Mouse (Mus musculus): ENCODE measurements at regions not wholly inside any gene's neighbourhood (a gene's known extent, or its start where the extent isn't known, plus 50 kb on each side); places are given as distances from the start of the nearest gene placed in this dataset.

DNA sequence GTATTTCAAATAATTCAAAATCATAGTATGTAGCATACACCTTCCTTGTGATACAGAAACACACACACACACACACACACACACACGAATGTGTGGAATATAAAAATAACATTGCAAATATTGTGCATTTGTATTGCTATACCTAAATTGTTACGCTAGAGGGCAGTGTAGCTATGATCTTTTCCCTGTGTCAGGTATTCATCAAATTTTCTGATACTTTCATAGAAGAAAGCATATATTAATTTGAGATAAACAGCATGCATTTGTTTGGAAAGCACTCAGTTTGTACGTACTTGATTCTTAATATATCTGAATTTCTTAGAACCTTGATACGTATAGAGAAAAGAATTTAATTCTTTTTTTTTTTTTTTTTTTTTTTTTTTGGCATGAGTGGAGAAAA lies 1700.9 kb upstream of the Sel1l start:
- DNase-seq (ENCODE audit: extremely low read depth, low read depth), result peak; percentile 22

DNA sequence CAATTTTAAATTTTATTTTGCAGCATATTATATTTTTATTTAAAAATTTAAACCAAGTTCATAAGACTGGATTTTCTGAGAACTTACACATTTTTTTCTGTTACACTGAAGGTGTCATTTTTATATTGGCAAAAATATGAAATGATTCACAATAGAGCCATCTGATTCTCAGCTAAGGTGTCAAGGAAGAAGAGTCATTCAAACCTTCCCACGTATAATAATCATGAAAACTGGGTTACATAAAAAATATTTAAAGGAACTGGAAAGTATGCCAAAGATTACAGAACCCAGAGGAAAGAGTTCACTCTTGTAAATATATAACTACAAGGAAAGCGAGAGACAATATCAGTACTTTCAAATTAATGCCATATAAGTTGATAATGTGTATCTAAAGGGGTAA lies 1674.5 kb upstream of the Sel1l start:
- DNase-seq (ENCODE audit: extremely low read depth, low read depth), result no peak

DNA sequence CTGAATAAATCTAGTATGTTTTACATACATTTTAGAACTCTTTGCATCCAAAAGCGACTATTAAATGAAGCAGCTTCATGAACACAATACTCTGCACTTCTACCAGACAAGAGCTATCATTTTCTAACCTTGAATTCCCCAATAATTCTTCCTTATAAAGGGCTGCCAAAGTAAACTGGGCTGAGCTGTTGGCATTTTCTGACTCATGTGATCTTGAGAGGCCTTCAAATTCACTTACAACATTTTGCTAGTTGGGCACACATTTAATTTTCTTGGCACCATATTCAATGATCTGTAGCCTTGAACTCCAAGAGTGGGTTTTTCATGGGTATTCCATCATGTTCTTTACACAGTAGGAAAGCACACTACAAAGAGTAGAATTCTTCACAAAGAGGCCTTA lies 1637.4 kb upstream of the Sel1l start:
- DNase-seq (ENCODE audit: extremely low read depth, low read depth), result no peak

DNA sequence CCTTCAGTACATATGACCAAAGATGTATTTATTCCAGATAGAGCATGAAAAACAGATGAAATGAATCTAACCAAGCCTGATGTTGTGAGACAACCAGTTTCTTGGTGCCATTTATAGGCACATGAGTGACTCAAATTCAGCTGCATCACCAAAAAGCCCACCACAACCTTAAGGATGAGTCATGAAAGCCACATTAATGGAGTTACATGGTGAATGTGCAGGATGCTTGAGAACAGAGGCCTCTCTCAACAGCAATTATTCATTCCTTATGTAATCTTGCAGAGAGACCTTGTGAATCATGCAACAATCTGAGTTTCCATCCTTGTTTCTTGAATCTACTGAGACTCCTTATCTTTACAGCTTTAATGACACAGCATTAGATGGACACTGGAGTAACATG lies 1613.1 kb upstream of the Sel1l start:
- DNase-seq (ENCODE audit: extremely low read depth, low read depth), result no peak

DNA sequence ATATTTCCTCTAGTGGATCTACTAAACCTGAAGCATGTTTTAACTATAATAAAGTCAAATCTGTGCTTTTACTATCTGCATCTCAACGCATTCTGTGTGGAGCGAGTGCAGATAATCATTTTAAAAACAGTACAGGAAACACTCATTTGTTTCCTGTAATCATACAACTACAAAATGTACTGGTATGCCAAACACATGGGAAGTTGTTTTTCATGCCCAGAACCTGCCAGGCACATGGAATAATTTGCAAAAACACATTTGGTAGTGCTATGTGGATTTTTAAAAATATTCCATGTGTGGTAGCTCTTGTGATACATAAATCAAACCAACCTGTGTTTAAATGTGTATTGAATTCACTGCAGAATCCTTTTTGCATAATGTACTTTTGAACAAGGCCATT lies 1600.5 kb upstream of the Sel1l start:
- no peak for DNase-seq (ENCODE audit: extremely low read depth, low read depth)

DNA sequence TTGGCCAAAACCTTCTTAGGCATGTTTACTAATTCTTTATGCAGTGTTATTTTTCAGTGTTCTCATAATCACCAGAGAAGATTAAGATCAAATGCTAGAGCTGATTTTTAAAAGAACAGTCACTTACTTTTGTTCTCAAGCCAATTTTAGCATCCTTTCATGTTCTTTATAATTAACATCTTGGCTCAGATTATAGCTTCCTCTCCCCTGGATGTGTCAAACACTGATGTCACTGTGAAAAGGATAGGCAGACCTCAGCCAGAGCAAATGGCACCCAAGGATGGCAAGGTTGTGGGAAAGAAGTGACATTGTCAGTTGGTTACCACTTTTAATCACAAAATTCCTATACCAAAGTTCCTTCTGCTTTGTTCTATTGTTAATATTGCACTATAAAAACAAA lies 1580.3 kb upstream of the Sel1l start:
- no peak for DNase-seq (ENCODE audit: extremely low read depth, low read depth)

DNA sequence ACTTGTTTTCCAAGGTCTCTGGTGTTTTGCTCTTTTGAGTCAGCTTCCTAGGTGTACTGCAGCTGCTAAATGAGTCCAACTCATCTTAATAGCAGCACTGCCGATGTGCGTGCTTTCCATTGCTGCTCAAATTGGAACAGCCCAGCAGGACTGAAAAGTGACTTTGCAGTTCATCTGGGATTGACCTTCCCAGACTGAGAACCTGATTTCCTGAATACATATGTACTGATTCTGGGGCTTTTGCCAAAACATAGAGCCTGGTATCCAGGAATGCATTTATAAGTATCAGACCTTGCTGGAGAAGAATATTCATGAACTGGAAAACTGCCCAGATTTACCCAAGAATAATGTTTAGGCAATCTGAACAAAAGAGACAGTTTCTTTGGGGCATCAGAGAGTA lies 1579.0 kb upstream of the Sel1l start:
- DNase-seq (ENCODE audit: extremely low read depth, low read depth), result no peak

DNA sequence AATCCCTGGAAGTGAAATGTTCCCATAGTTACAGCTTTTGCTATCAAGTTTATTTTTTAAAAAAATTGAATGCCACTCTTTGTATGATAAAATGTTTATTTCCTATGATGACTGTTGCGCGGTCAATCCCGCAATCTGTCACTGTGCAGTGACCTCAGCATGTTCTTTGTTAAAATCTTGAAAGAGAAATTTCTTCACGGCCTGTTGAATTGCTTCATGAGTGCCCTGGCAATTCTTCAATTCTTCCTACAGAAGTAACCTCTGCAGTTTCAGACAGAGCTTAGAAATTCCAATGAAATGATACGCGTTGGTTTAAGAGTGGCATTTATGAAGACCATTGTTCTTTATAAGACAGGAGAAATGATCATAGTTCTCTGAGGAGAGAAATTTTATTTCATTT lies 1567.4 kb upstream of the Sel1l start:
- no peak for DNase-seq (ENCODE audit: extremely low read depth, low read depth)

DNA sequence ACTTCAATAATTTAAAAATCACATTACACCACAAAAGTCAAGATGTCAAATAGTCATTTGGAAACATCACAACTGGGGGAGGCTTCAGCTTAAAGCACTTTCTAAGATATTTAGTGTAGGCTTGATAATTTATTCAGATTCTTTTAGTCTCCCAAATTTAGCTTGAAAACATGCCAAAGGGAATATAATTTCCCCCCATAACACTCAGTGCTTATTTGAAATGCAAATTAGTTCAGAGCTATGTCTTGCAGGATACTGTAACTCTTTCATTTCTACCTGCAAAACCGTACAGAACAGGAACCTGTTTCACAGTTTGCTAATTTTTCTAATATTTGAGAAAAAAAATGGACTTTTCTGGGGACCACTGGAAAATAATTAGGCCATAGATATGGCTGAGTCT lies 1566.8 kb upstream of the Sel1l start:
- no peak for DNase-seq (ENCODE audit: extremely low read depth, low read depth)

DNA sequence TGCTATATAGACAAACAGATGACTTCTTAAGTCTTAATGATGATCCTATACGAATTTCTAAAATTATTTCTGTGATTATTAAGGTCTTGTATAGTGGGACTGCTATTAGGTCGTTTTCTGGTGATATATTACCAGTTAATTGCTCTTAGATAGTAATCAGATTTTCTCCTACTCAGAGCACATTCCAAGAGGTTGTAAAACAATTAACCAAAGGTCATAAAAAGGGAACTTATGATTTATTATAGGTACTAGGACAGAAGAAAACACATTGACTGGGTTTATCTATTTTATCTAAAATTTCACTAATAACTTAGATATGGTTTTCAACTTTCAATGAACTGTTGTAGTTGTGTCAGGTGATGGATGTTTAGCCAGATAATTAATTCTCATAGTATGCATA lies 1536.6 kb upstream of the Sel1l start:
- DNase-seq (ENCODE audit: extremely low read depth, low read depth), result no peak

DNA sequence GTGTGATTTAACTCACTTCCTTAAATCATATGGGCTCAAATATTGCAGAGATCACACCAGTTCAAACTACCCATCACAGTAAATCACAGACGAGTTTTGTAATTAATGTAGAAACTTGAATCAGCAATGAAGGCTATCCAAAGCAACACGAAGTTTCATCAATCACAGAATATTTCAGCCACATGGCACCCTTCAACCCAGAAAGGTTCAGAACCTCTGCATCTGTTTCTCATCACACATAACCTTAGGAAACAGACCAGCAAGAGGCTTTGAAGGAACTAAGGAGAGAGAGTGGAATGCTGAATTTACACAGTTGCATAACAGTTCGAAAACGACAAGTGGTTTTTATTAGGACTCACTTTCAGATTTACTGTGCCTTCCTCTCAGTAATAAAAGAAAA lies 1494.0 kb upstream of the Sel1l start:
- no peak for DNase-seq (ENCODE audit: extremely low read depth, low read depth)

DNA sequence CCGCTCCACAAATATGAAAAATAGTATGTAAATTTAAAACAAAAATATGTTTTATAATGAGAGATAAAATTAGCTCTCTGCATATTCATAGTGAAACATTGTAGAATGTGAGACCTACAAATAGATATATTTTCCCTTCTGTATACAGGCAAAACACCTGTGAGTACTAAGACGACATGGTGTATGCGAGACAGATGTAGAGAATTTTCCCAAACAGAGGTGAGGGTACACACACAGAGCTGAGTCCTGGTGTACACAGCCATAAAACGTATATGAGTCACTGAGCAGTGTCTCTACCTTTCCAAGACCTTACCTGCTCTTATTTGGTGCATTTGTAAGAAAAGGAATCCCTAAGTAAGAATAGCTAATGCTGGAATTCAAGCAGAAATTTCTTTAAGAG lies 1493.6 kb upstream of the Sel1l start:
- no peak for DNase-seq (ENCODE audit: extremely low read depth, low read depth)

DNA sequence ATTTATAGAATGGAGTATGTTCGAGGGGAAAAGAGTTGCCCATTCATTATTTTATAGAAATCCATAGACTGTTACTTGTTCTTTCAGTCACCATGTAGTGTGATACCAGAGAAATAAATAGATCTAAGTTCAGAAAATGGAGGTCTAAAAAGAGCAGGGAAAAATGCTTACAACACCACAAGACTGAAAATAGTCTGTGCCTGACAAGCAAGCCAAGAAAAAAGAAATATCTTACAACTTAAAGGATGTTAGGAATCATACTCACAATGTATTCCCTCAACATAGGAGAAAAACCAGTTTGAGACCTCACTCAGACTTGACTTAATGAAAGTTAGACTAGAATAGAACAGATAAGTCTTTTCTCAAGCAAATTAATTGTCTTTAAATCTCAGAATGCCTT lies 1486.6 kb upstream of the Sel1l start:
- DNase-seq (ENCODE audit: extremely low read depth, low read depth), result no peak

DNA sequence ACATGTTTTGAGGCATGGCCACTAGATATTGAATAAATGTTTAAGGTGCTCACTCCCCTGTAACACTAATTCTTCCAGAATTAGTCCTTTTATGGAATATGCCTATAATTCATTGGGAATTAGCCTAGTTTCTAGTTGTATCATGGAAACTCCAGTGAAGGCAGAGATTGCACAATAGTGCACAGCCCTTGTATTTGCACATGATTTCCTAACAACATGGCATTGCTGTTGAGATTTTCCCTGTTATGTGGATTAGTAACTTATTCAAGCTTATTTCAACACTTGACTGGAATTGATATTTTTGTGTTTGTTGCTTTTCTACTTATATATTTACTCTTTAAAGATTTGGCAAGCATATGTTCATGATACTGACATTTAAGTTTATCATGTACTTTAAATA lies 1463.3 kb upstream of the Sel1l start:
- DNase-seq (ENCODE audit: extremely low read depth, low read depth), result no peak

DNA sequence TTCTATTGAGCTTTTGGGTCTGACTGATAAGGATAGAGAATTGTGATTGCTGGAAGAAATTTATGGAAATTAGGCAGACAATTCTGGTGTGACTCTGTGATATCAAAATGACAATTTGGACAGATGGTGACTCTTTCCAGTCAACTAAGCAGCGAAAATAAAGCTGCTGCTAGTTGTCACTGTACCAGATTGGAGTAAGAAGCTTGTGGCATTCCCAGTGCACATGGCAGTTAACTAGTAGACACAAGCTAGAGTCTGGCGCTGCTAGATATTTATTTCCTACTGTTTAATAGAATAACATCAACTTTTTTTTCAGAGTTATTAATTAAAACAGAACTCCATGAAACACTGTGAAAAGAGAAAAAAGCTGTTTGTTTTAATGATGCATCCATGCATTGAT lies 1432.9 kb upstream of the Sel1l start:
- no peak for DNase-seq (ENCODE audit: extremely low read depth, low read depth)

DNA sequence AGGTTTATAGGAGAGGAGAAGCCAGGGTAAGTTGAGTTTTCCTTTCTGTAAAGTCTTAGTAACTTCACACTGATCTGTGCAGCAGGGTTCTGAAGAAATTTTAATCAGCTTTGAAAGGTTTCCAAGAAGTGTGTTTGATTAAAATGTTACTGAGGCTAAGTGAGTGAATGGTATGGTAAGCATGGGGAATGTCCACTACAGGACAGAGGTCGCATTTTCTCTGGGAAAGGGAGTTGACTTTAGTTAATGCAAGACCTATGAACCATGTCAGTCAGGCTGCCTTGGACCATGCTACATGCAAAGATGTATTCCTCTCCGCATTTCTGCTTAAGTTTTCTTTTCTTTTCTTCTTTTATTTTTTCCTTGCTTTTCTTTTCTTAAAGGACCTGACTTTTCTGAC lies 1424.7 kb upstream of the Sel1l start:
- DNase-seq (ENCODE audit: extremely low read depth, low read depth), result no peak

DNA sequence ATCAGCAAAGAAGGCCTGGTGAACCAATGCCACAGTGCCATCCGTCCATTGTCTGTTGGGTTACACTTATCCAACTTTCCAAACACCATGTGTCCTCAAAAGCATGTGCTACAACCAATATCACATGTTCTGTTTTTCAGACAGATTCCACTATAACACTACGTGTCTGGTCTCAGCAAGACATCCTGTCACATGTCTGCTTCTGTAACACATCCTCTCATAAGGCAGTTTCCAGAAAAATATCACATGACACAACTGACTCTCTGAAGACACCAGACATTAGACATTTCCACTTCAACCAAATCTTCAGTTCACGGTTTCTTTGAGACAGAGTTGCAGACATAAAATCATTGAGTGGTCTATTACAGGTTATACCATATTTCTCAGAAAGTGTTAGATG lies 1381.3 kb upstream of the Sel1l start:
- no peak for DNase-seq (ENCODE audit: extremely low read depth, low read depth)

DNA sequence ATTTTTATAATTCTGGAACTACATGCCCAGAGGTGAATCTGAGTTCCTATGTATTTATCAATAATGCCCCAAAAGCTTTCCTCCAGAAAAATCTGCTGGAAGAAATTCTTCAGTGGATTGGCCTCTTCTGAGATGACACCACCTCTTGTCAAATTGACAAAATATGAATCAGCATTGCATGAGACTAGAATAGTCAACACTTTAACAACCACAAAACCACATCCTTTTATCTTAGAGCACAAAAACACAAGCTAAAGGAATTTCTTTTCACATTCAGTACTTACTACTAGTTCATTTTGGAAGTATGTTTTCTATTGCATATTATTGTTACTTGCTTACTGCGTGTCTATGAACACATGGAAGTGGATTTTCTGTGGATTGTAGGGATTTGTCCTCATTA lies 1377.9 kb upstream of the Sel1l start:
- no peak for DNase-seq (ENCODE audit: extremely low read depth, low read depth)

DNA sequence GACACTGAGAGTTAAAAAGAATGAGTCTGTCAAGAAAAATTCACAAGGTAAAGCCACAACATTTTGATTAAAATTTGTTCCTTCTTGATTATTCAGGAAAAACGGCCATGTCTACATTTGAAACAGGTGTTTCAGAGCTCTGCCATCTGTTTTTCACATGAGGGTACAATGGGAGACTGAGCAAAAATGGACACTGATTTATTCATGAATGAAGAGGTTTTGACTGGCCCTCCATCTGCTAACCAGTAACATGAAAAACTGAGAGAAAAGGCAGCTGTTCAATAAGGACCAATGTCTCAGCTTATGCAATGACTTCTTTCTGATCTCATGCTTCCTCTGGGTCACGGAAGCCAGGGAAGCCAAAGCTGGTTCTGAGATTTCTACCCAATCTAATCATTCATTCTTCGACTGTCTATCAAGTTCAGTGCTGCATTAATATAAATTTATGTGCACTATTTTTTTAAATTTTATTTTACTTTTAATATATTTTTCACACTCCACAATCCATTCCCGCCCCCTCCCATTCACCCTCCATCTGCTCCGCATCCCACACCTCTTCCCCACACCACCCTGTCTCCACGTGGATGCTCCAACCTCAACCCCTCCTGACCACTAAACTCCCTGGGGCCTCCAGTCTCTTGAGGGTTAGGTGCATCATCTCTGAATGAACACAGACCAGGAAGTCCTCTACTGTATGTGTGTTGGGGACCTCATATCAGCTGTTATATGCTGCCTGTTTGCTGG lies 1372.4 kb upstream of the Sel1l start:
- DNase-seq (ENCODE audit: extremely low read depth, low read depth), result no peak

DNA sequence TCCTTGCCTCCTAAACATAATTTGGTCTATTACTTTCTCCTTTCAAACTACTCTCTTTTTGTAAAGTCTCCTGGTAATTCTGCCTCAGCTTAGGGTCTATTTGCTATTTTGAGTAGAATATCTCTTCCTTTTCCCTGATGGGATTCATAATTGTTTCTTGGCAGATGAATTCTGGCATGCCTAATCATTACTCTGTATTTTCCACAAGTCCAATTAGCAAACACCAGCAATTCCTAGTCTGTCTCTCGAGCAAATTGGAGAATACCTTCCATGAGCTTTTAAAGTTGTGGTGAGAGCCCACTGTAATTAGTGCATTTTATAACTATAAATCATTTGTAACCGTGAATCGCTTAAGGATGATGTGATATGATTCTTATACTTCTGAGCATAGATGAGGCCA lies 1358.6 kb upstream of the Sel1l start:
- no peak for DNase-seq (ENCODE audit: extremely low read depth, low read depth)

DNA sequence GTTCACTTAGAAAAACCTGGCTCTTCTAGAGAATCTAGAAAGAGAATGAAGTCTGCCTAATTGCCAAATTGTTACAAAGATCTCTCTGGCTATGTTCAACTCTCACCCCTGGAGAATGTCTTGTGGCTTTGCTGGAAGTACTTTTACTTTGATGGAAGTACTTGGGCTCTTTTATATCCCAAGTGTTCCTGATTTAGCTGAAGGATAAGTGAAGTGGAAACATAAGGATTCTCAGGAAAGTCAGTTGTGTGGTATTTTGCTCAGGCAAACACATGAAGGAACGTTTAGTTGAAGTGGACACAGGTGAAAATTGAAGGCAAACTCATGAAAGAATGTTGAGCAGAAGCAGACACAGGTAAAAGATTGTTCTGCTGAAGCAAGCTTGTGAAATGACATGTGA lies 1340.0 kb upstream of the Sel1l start:
- no peak for DNase-seq (ENCODE audit: extremely low read depth, low read depth)

DNA sequence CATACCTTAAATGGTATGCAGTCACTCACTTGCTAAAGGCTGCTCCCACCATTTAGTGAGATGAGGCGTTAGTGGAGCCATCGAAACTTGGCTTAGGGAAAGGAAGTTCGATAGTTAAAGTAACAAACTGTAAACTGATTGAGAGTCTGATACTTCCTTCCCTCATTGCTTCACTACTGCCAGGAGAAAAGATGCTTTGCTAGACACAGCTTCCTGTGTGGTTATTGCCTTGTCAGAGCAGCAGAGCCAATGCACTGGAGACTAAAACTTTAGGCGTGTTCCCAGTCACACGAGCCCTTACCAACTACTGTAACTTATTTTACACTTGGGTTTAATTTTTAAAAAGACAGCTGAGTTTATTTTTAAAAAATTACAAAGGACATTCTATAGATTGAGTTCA lies 1324.8 kb upstream of the Sel1l start:
- no peak for DNase-seq (ENCODE audit: extremely low read depth, low read depth)

DNA sequence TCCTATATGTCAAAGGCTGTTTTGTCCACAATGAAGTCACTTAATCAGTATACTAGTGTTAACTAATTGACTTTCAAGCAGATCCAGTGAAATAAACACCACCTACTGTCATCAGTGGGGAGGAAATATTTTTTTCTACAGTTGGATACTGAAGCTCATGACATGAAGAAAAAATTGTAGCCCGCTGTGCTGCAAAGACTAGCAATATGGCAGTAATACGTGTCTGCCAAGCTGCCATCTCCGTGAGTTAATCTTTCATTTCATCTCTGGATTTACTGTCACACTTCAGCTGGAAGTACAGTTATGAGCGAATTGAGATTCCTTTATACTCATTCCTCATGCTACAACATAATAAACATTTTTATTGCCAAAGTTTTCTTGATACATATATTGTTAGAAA lies 1311.3 kb upstream of the Sel1l start:
- DNase-seq (ENCODE audit: extremely low read depth, low read depth), result no peak

DNA sequence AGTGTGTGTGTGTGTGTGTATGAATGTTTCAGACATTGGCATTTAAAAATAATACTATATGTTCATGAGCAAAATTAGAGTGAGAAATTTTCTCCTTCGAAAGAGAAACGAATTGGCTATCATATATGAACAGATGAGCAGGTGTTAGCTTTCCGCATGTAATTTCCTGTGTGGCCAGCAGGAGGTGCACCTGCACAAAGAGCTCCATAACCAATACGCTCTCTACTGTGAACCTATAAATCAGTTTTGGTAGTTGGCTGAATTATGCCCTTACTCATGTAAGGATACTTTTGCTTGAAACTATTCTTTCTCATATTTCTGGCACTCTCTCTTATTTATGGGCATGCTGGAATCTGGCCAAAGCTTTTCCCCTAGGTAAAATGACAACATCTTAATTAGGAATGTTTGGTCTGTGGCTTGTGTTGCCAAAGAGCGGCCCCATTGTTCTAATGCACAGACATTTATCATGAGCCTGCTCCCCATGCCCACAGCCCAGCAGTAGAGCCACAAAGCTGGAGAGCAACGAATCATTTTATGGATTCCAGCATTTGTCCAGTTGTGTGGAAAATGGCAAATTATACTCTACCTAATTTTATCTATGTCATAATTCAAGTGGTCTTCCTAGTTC lies 1303.8 kb upstream of the Sel1l start:
- DNase-seq (ENCODE audit: extremely low read depth, low read depth), result peak; percentile 22

Measured in MEL-GATA-1-ER (cell line).